Mouse (Mus musculus) liver, embryonic 14.5 days (tissue): ENCODE data around the gene Npw. TPM values are rescaled to one million over a fixed set of nuclear protein-coding genes. Genes with fewer than 3 reads are reported as not detected.

Experiments
- ATAC-seq: fragments of 200-750 bp; cut with Nextera tagmentation; 2 replicates; pipeline ENCODE4 v1.8.0; 2017; ENCODE audit warnings: moderate number of reproducible peaks, mild to moderate bottlenecking, moderate library complexity; ENCODE audit not compliant: insufficient read depth
- DNase-seq, 3 experiments: peaks; one replicate each; pipeline ENCODE4 v3.0.0-alpha.2; 2012 to 2013; ENCODE audit warnings: low read depth in 3 of 3, low spot score in 3 of 3
- H3K27ac ChIP-seq: fragments of 300-500 bp; sonication (generic); 2 replicates; pipeline ENCODE4 v1.5.1; 2014; ENCODE audit warnings: moderate library complexity, mild to moderate bottlenecking, control low read depth, inconsistent platforms
- H3K27me3 ChIP-seq: fragments of 300-500 bp; sonication (generic); 2 replicates; pipeline ENCODE4 v1.6.1; 2014; ENCODE audit warnings: mild to moderate bottlenecking, low read length, moderate library complexity; ENCODE audit not compliant: control insufficient read depth, insufficient read depth
- H3K36me3 ChIP-seq: fragments of 300-500 bp; sonication (generic); replicated peaks from 2 replicates; pipeline ENCODE4 v1.6.1; 2014; ENCODE audit warnings: low read depth; ENCODE audit not compliant: control insufficient read depth, insufficient read depth
- H3K4me1 ChIP-seq, 2 experiments: fragments of 200-500 bp in 1 of 2; fragments of 300-500 bp in 1 of 2; sonication (generic) in 1 of 2; replicated peaks; 2 replicates each; pipeline ENCODE4 v1.6.1; 2012 to 2014; ENCODE audit warnings: antibody characterized with exemption in 1 of 2, inconsistent platforms in 1 of 2, low read length in 1 of 2; ENCODE audit not compliant: control insufficient read depth in 2 of 2, insufficient read depth in 2 of 2
- H3K4me2 ChIP-seq: fragments of 300-500 bp; sonication (generic); 2 replicates; pipeline ENCODE4 v1.6.1; 2014; ENCODE audit warnings: low read depth, mild to moderate bottlenecking, control low read depth, moderate library complexity
- H3K4me3 ChIP-seq, 2 experiments: fragments of 200-500 bp in 1 of 2; fragments of 300-500 bp in 1 of 2; sonication (generic) in 1 of 2; 2 replicates each; pipeline ENCODE4 v1.5.1; 2012 to 2014; ENCODE audit warnings: low read depth in 2 of 2, low read length in 2 of 2, mild to moderate bottlenecking in 2 of 2, control low read depth in 1 of 2, inconsistent platforms in 1 of 2, moderate library complexity in 1 of 2; ENCODE audit not compliant: insufficient read depth in 1 of 2
- H3K9ac ChIP-seq: fragments of 300-500 bp; sonication (generic); replicated peaks from 2 replicates; pipeline ENCODE4 v1.6.1; 2014; ENCODE audit warnings: mild to moderate bottlenecking, control low read depth, moderate library complexity
- H3K9me3 ChIP-seq: fragments of 300-500 bp; sonication (generic); 2 replicates; pipeline ENCODE4 v1.6.1; 2016; ENCODE audit warnings: low read length, mixed read lengths; ENCODE audit not compliant: control insufficient read depth
- CTCF ChIP-seq: IDR thresholded peaks from 2 replicates; pipeline ENCODE4 v1.5.1; 2016; ENCODE audit warnings: antibody characterized with exemption, low read depth, control low read depth
- EP300 ChIP-seq: IDR thresholded peaks from 2 replicates; pipeline ENCODE4 v1.6.1; 2016; ENCODE audit warnings: antibody characterized with exemption, low read depth
- WGBS: fragments of 180-500 bp; shearing (Covaris S2); extraction: QIAGEN DNeasy Blood & Tissue Kit; methylation state at CpG from one replicate; pipeline ENCODE4 v1.1.7; 2014; ENCODE audit not compliant: insufficient replicate concordance; 5-methylcytosine and 5-hydroxymethylcytosine counted together
- polyA plus RNA-seq, 2 experiments: library from polyadenylated mRNA; depleted of rRNA in 1 of 2; stranded (reverse) in 1 of 2; unstranded in 1 of 2; fragments of >200 nt; fragmentation: Nextera tagmentation in 1 of 2; extraction: Ambion mirVana in 1 of 2; gene quantifications; 2 replicates each; pipeline versions ENCODE4 v1.2.1 to v1.2.3; 2012 to 2014

Npw gene
- polyA plus RNA-seq, 2 experiments, result 0.27 TPM; not detected in 1

GRCm38 (mm10) chr17:24646381-24646780 is 11.9 kb downstream of the Npw start:
- Histone ChIP-seq H3K4me3 (no peak overlapping the region), H3K27me3 (peaks cover 29% of the 10 kb centered on the region), H3K27ac (no peak overlapping the region), H3K4me1 (peaks cover 0 to 16% of the 10 kb centered on the region in 2 experiments; a peak in 3 of 4 replicates), H3K4me2 (no peak overlapping the region), H3K9me3 (no peaks in the 10 kb centered on the region), H3K9ac (no peak overlapping the region), H3K36me3 (no peaks in the 10 kb centered on the region)
- 59% methylated on average over 4 of the region's 4 CpGs for WGBS
- TF ChIP-seq CTCF (no peak), EP300 (no peak)
- DNase-seq (no peak), ATAC-seq (no peak)

GRCm38 (mm10) chr17:24645916-24646315 is 12.3 kb downstream of the Npw start:
- Histone ChIP-seq H3K9ac (no peak overlapping the region), H3K27me3 (peaks cover 25% of the 10 kb centered on the region), H3K4me3 (no peak overlapping the region), H3K4me2 (no peak overlapping the region), H3K4me1 (peaks cover 0 to 16% of the 10 kb centered on the region in 2 experiments; a peak in 3 of 4 replicates), H3K27ac (no peak overlapping the region), H3K36me3 (no peaks in the 10 kb centered on the region), H3K9me3 (no peaks in the 10 kb centered on the region)
- no peak for TF ChIP-seq EP300
- no peak for TF ChIP-seq CTCF
- DNase-seq, result no peak
- no peak for ATAC-seq
- WGBS, result 48% methylated on average over 3 of the region's 3 CpGs

- Histone ChIP-seq H3K9ac (no peak overlapping the region), H3K36me3 (no peaks in the 10 kb centered on the region), H3K27me3 (peaks cover 16% of the 10 kb centered on the region), H3K4me2 (no peak overlapping the region), H3K27ac (no peak overlapping the region), H3K4me3 (no peak overlapping the region), H3K9me3 (no peaks in the 10 kb centered on the region), H3K4me1 (peaks cover 0 to 12% of the 10 kb centered on the region in 2 experiments; a peak in 3 of 4 replicates)
- WGBS, result 39% methylated on average over 9 of the region's 9 CpGs
- no peak for TF ChIP-seq CTCF
- TF ChIP-seq EP300, result no peak
- DNase-seq (no peak), ATAC-seq (peak; percentile 42; the same call in 1 of the 2 replicates)
Measured at GRCm38 (mm10) chr17:24644875-24645721, 13.2 kb downstream of the Npw start.

DNA sequence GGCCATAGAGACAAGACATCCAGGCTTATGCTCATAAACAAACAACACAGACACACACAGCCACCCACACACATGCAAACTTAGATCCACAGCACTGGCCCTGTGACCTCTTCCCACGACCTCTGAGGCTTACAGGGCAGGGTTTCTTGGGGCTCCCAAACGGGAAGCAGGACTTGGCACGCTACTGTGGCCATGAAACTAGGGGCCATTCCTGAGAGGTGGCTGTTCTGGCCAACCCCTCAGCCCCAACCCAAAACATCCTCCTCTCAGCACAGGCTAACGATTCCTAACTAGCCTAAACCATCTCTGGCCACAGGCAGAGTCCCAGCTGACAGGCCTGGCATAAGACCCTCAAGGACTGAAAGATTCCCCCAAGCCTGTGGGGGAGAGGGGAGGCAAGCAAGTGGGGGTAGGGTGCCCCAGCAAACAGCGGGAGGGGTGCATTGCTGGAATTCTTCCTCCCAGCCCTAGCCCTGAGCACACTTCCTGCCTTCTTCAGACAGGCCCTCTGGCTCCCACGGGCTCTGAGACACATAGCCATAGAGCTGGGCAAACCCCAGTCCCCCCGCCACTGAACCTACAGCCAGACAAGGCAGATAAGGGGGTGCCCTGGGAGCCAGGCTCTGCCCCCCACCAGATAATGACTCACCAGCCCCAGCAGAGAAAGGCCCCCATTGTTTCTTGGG is 14.1 kb downstream of the Npw start:
- TF ChIP-seq CTCF (no peak), EP300 (no peak)
- H3K4me1 ChIP-seq, result peaks cover 0 to 12% of the 10 kb centered on the region in 2 experiments; a peak in 3 of 4 replicates
- no peak overlapping the region for H3K4me3 ChIP-seq
- no peaks in the 10 kb centered on the region for H3K36me3 ChIP-seq
- no peaks in the 10 kb centered on the region for H3K9me3 ChIP-seq
- 36% methylated on average over 7 of the region's 7 CpGs for WGBS
- no peak overlapping the region for H3K4me2 ChIP-seq
- DNase-seq (no peak), ATAC-seq (no peak)
- H3K9ac ChIP-seq, result no peak overlapping the region
- no peak overlapping the region for H3K27ac ChIP-seq
- H3K27me3 ChIP-seq, result peaks cover 7% of the 10 kb centered on the region

GRCm38 (mm10) chr17:24642791-24643343 is 15.4 kb downstream of the Npw start:
- no peak overlapping the region for H3K27ac ChIP-seq
- H3K4me2 ChIP-seq, result no peak overlapping the region
- no peak overlapping the region for H3K4me3 ChIP-seq
- 64% methylated on average over 6 of the region's 6 CpGs for WGBS
- H3K9ac ChIP-seq, result no peak overlapping the region
- H3K4me1 ChIP-seq, result peaks cover 0 to 12% of the 10 kb centered on the region in 2 experiments; a peak in 3 of 4 replicates
- ATAC-seq, result no peak
- TF ChIP-seq EP300 (no peak), CTCF (no peak)
- DNase-seq, result no peak
- H3K9me3 ChIP-seq, result no peaks in the 10 kb centered on the region
- H3K27me3 ChIP-seq, result no peaks in the 10 kb centered on the region
- no peaks in the 10 kb centered on the region for H3K36me3 ChIP-seq
